Mouse (Mus musculus) midbrain, embryonic 15.5 days (tissue): ENCODE measurements around the gene Gm20425. TPM values are rescaled to one million over a fixed set of nuclear protein-coding genes. Genes with fewer than 3 reads are reported as not detected.

Experiments
- ATAC-seq: fragments of 200-750 bp; cut with Nextera tagmentation; replicated peaks from 2 replicates; pipeline ENCODE4 v1.8.0; 2017; ENCODE audit warnings: moderate TSS enrichment
- H3K27ac ChIP-seq: fragments of 300-500 bp; sonication (generic); 2 replicates; pipeline ENCODE4 v1.5.1; 2015; ENCODE audit warnings: mild to moderate bottlenecking, inconsistent platforms
- H3K27me3 ChIP-seq: fragments of 300-500 bp; sonication (generic); replicated peaks from 2 replicates; pipeline ENCODE4 v1.6.1; 2015; ENCODE audit warnings: inconsistent platforms
- H3K36me3 ChIP-seq: fragments of 300-500 bp; sonication (generic); replicated peaks from 2 replicates; pipeline ENCODE4 v1.6.1; 2015; ENCODE audit warnings: inconsistent platforms
- H3K4me1 ChIP-seq: fragments of 300-500 bp; sonication (generic); 2 replicates; pipeline ENCODE4 v1.6.1; 2015; ENCODE audit warnings: inconsistent platforms
- H3K4me2 ChIP-seq: fragments of 300-500 bp; sonication (generic); 2 replicates; pipeline ENCODE4 v1.6.1; 2015; ENCODE audit warnings: inconsistent platforms, mild to moderate bottlenecking, moderate library complexity
- H3K4me3 ChIP-seq: fragments of 300-500 bp; sonication (generic); 2 replicates; pipeline ENCODE4 v1.5.1; 2015; ENCODE audit warnings: mild to moderate bottlenecking, inconsistent platforms
- H3K9ac ChIP-seq: fragments of 300-500 bp; sonication (generic); 2 replicates; pipeline ENCODE4 v1.6.1; 2015; ENCODE audit warnings: mild to moderate bottlenecking, inconsistent platforms
- H3K9me3 ChIP-seq: fragments of 300-500 bp; sonication (generic); 2 replicates; pipeline ENCODE4 v1.6.1; 2016; ENCODE audit warnings: inconsistent platforms
- WGBS: fragments of 180-500 bp; shearing (Covaris S2); methylation state at CpG from one replicate; pipeline ENCODE4 v1.1.7; 2015; ENCODE audit warnings: mixed read lengths; 5-methylcytosine and 5-hydroxymethylcytosine counted together
- polyA plus RNA-seq: library from polyadenylated mRNA; unstranded; fragments of >200 nt; fragmentation: Nextera tagmentation; extraction: Ambion mirVana; gene quantifications from 2 replicates; pipeline ENCODE4 v1.2.1, GENCODE M21; 2015

Gm20425 gene
- polyA plus RNA-seq, 1 experiment from 2014 or later, result not detected

DNA sequence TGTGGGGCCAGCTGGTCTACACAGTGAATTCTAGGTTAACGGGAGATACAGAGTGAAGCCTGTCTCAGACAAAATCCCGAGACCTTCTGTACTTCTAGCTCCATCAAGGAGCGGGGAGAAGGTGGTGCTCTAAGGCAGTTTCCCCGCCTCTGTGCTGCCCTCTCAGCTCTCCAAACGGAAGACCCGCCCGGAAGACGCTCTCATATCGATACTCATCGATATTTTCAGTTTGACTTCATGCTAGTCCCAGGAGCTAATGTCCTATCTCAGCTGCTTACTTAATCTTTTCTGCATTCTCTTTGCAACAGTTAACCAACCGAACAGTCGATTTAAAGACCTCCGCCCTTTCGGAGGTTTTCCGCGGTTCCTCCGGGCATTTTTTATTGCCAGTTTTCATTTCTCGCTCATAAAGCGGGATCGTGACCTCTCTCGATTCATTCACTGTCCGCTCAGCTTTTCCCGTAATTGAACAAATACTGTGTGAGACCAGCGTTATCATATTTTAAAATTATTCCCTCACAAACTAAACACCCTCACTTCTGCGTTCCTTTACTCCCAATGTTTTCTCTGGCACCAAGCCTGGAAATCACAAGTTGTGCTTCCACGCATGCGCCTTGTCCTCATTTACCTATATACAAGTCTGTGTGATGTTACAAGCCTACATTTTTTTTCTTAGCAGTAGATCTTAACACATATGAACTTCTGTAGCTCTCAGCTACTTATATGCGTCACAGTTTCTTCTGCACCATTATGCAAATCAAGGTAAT is 17.3 kb downstream of the Gm20425 start:
- Histone ChIP-seq H3K4me1 (0 out of 2 replicates have a peak, but pooled peaks cover 3% of the 10 kb centered on the region), H3K4me3 (no peak overlapping the region), H3K4me2 (no peak overlapping the region), H3K27me3 (no peaks in the 10 kb centered on the region), H3K27ac (no peak overlapping the region), H3K9me3 (no peaks in the 10 kb centered on the region), H3K36me3 (no peaks in the 10 kb centered on the region), H3K9ac (no peak overlapping the region)
- 77% methylated on average over 28 of the region's 28 CpGs for WGBS
- no peak for ATAC-seq

DNA sequence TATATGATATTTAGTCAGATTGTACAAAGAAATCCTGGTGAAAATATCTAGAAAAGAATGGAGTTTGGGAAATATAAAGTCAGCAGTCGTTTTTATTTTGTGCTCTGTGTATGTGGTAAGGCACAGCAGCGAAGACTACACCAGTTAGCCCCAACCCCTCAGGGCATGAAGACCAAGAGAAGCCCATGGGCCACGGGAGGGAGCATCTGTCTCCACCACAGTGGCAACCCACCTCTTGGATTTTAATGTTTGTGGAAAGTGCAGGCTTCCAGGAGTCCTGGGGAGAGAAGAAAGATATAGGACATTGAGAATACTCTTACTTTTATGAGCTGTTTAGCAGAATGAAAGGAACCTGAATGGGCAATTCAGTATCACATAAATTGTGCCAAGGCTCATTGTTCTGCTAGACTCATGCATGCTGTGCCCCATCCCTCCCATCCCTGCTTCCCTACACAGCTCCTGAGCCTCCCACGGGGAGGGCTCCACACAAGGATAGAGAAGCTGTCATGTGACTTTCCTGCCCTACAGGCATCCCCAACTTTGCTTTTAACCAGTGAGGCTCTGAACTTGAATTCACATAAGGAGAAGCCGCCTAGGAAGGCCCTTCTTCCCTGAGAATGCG is 21.2 kb downstream of the Gm20425 start:
- no peak overlapping the region for H3K4me3 ChIP-seq
- 52% methylated on average over 6 of the region's 6 CpGs for WGBS
- 0 out of 2 replicates have a peak, but pooled peaks cover 3% of the 10 kb centered on the region for H3K4me1 ChIP-seq
- H3K27me3 ChIP-seq, result no peaks in the 10 kb centered on the region
- no peak overlapping the region for H3K4me2 ChIP-seq
- no peak overlapping the region for H3K9ac ChIP-seq
- H3K27ac ChIP-seq, result no peak overlapping the region
- H3K9me3 ChIP-seq, result no peaks in the 10 kb centered on the region
- H3K36me3 ChIP-seq, result no peaks in the 10 kb centered on the region
- no peak for ATAC-seq

DNA sequence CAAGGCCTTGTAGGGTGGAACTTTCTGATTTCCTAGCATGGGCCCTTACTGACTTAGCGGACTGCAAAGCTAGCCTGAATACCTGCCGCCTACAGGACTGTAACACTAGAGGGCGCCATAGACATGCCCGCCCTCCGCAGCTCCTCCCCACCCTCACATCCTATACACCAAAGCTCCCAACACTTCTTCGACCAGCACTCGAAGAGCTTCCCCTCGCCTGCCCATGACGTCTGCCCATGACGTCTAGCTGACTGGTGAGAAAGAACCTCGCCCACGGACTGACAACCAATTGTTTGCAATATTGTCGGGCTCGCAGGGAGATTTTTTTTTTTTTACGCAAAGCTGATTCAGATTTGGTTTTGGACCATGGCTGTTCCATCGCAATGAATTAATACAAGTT is 22.3 kb downstream of the Gm20425 start:
- ATAC-seq, result peak; percentile 73; the same call in 1 of the 2 replicates
- peak overlapping the region; percentile 28 for H3K4me3 ChIP-seq
- H3K27ac ChIP-seq, result no peak overlapping the region
- no peak overlapping the region for H3K9ac ChIP-seq
- H3K36me3 ChIP-seq, result no peaks in the 10 kb centered on the region
- 10% methylated on average over 16 of the region's 16 CpGs for WGBS
- no peaks in the 10 kb centered on the region for H3K9me3 ChIP-seq
- H3K4me2 ChIP-seq, result peak overlapping the region; percentile 54
- no peaks in the 10 kb centered on the region for H3K27me3 ChIP-seq
- H3K4me1 ChIP-seq, result 0 out of 2 replicates have a peak, but pooled peaks cover 3% of the 10 kb centered on the region

DNA sequence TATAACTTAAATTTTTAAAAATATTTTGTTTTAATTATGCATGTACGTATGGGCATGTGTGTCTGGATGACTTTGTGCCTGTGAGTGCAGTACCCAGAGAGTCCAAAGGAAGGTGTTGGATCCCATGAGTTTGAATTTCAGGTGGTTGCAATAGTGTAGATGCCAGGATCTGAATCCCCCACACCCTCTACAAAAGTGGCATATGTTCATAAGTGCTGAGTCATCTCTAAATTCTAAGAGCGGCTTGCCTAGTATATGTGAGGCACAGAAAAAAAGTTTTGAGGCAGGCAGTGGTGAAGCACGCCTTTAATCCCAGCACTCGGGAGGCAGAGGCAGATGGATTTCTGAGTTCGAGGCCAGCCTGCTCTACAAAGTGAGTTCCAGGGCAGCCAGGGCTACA is 24.3 kb downstream of the Gm20425 start:
- H3K9me3 ChIP-seq, result no peaks in the 10 kb centered on the region
- no peak overlapping the region for H3K9ac ChIP-seq
- no peak for ATAC-seq
- H3K4me1 ChIP-seq, result peaks cover 9% of the 10 kb centered on the region
- WGBS, result 92% methylated on average over 5 of the region's 5 CpGs
- no peak overlapping the region for H3K4me3 ChIP-seq
- H3K27me3 ChIP-seq, result no peaks in the 10 kb centered on the region
- no peaks in the 10 kb centered on the region for H3K36me3 ChIP-seq
- no peak overlapping the region for H3K4me2 ChIP-seq
- no peak overlapping the region for H3K27ac ChIP-seq

DNA sequence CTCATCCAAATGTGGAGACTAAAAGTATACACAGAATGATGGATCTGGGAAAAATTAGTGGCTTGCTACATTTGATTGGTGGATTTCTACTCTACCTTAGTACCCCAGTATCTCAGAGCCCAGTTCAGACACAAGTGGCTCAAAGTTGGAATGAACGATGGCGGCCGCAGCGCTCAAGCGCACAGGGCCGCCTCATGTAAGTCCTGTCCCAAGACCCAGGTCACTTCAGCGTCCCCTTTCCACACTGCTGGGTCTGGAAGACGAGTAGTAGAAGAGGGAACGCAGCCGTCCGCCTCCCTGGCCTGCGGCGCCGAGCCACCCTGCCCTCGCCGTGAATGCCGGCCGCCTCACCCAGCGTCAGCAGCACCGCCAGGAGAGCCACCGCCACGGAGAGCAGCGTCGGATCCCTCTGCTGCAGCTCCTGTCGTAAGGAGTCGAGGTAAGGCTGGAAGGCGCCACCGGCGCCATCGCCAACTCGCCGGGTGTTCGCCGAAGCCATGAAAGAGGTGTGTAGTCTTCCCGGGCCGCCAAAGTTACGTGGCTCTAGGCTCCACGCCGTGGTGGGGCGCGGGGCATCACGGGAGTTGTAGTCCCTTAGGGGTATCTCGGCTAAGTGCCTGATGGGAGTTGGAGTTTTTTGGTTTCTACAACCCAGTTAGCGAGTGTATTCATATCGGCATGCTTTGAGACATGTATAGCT is 28.4 kb downstream of the Gm20425 start, which contains the start of gene Srprb:
Gene Srprb (minus strand): TSS at position 577 of the 700 bp plus-strand sequence.
- Histone ChIP-seq H3K9ac (peak within 1 kb of the TSS; percentile 43), H3K36me3 (peaks cover 15% of the 10 kb centered on the region), H3K9me3 (no peaks in the 10 kb centered on the region), H3K4me2 (peak within 1 kb of the TSS; percentile 60), H3K4me3 (peak within 1 kb of the TSS; percentile 75), H3K27ac (peak within 1 kb of the TSS; percentile 81), H3K27me3 (no peaks in the 10 kb centered on the region), H3K4me1 (peaks cover 10% of the 10 kb centered on the region)
- WGBS, result under 1% methylated on average over 45 of the region's 45 CpGs
- ATAC-seq, result peak; percentile 98

DNA sequence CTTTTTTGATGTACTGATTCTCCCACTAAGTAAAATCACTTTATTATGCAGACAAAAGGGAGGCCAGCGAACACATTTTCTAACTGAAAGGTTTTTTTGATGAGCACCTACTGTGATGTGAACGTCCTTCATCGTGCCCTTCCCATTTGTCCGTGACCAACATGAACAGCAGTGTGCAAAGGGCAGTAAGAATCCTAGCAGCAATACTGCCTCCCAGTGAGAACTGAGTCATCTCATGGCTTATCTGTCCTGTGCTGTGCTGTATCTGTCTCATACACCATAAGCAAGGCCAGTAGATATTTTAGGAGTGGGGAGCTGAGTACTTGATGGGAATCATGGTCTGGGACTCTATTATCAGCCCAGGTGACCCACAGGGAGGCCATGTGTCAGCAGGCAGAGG is 41.7 kb downstream of the Gm20425 start:
- no peak for ATAC-seq
- no peak overlapping the region for H3K4me3 ChIP-seq
- H3K27me3 ChIP-seq, result no peaks in the 10 kb centered on the region
- WGBS, result 81% methylated on average over 4 of the region's 4 CpGs
- H3K27ac ChIP-seq, result no peak overlapping the region
- H3K4me2 ChIP-seq, result no peak overlapping the region
- H3K4me1 ChIP-seq, result no peaks in the 10 kb centered on the region
- H3K9me3 ChIP-seq, result no peaks in the 10 kb centered on the region
- peaks cover 10% of the 10 kb centered on the region for H3K36me3 ChIP-seq
- H3K9ac ChIP-seq, result no peak overlapping the region

DNA sequence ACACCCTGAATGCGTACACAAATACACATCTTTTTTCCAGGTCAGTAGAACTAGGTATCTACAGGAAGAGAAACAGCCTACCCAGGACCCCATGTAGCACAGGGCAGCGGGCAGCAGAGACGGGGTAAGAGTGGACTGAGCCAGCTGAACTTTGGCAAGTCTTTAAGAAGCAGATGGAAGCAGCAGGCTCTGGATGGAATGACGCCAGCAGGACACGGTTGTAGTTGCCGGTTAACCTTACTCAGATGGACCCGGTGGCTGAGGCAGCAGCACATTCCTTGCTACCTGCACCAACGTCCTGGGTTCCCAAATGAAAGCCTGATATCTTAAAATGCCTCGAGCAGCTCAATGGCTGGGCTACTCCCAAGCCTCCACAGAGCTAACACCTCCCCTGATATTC is 43.4 kb downstream of the Gm20425 start:
- Histone ChIP-seq H3K27ac (no peak overlapping the region), H3K4me1 (no peaks in the 10 kb centered on the region), H3K4me2 (no peak overlapping the region), H3K9ac (no peak overlapping the region), H3K4me3 (no peak overlapping the region), H3K27me3 (no peaks in the 10 kb centered on the region), H3K36me3 (peaks cover 10% of the 10 kb centered on the region), H3K9me3 (no peaks in the 10 kb centered on the region)
- no peak for ATAC-seq
- WGBS, result 68% methylated on average over 9 of the region's 9 CpGs

DNA sequence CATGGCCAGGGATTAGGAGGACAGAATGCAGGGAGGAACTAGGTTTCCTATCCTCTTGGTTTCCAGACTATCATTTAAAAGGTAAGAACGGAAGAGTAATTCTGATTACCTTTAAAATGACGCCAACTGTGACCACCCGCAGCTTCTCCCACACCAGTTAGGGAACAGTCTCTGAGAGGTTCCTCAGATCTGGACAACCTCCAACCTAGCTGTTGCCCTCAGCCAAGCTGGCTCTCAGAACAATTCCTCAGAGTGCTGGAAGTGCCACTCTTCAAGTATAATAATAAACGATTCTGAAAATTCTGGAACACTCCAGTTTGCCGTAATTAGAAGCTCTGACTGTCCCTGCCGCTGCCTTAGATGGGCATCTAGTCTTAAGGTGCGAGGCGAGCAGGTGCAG is 44.2 kb downstream of the Gm20425 start:
- H3K4me1 ChIP-seq, result peaks cover 3% of the 10 kb centered on the region
- H3K27ac ChIP-seq, result no peak overlapping the region
- H3K4me3 ChIP-seq, result no peak overlapping the region
- WGBS, result 91% methylated on average over 8 of the region's 8 CpGs
- no peaks in the 10 kb centered on the region for H3K27me3 ChIP-seq
- H3K9ac ChIP-seq, result no peak overlapping the region
- H3K9me3 ChIP-seq, result no peaks in the 10 kb centered on the region
- no peak for ATAC-seq
- H3K4me2 ChIP-seq, result no peak overlapping the region
- H3K36me3 ChIP-seq, result peaks cover 10% of the 10 kb centered on the region

DNA sequence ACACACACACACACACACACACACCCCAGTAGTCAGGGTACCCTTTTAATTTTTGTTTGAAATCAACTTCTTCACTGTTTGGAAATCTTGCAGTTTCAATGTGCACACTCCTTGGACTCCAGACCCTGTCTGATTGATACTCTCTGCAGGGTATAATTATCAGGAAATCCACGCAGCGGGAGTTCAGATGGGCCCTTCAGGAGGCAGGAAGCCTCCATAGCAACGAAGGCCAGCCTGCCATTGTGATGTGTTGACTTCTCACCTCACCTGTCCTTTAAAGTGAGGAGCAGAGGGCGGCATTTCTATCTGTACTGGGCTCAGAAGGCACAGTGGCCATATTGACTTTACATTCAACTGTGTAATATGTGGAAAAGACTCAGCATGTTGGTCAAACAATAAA is 45.3 kb downstream of the Gm20425 start:
- no peak for ATAC-seq

DNA sequence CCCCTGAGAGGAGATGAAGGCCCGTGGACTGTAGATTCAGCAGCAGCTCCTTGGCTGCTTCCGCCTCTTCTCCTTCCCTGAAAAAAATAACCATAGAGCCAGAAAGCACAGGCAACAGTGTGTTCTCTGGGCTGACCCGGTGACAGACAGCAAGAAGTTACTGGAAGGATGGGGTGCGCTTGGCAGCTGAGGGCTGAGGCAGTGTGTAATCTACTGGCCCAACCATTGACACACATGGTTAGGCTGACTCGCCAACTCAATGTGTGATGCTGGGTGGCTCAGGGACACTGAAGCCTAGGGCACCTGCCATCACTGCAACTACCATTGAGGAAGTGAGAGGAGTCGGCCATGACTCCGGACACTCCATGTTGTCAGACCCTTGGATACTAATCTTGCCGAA is 48.2 kb downstream of the Gm20425 start:
- WGBS, result 89% methylated on average over 8 of the region's 8 CpGs
- Histone ChIP-seq H3K27me3 (no peaks in the 10 kb centered on the region), H3K4me2 (no peak overlapping the region), H3K36me3 (no peaks in the 10 kb centered on the region; the same call in 1 of the 2 replicates), H3K4me1 (peaks cover 13% of the 10 kb centered on the region), H3K9me3 (no peaks in the 10 kb centered on the region), H3K4me3 (no peak overlapping the region), H3K9ac (no peak overlapping the region), H3K27ac (no peak overlapping the region)
- ATAC-seq, result no peak

More for the DNA sequence above, 45.3 kb downstream of the Gm20425 start:
- peaks cover 13% of the 10 kb centered on the region for H3K4me1 ChIP-seq
- H3K36me3 ChIP-seq, result no peaks in the 10 kb centered on the region; the same call in 1 of the 2 replicates
- H3K27ac ChIP-seq, result no peak overlapping the region
- no peak overlapping the region for H3K9ac ChIP-seq
- H3K4me3 ChIP-seq, result no peak overlapping the region
- no peaks in the 10 kb centered on the region for H3K9me3 ChIP-seq
- 80% methylated on average over 4 of the region's 4 CpGs for WGBS
- no peaks in the 10 kb centered on the region for H3K27me3 ChIP-seq
- H3K4me2 ChIP-seq, result no peak overlapping the region

DNA sequence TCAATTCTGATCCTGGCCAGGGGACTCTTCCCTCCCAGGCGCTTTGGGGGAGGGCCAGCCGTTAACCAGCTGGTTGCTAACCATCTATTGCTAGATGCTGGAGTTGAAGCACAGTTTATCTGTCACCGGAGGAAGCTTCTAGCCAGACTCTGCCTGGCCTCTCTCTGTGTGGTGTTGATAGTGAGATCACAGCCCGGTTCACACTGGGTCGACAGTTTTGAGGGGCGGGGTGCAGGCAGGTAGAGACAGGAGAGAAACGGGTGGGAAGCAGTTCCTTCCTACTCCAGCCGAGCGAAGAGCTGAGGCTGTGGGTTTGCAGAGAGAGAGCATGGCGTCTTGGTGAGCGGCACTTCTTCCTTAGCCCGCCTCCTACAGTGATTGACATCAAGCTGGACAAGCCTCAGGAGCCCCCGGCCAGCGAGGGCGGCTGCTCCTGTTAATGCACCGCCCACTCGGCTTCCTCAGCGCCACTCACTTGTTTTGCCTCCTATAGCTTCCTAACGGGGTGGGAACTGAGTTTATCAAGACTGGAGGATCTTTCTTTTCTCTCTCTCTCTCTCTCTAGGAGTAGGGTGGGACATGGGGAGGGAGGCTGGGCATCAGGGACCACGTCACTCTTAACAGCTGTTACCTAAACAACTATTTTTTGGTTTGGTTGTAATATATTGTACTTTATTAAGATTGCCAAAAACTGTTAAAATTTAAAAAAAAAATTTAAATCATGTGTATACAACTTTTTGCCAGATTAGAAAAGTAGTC is 49.1 kb downstream of the Gm20425 start:
- H3K4me3 ChIP-seq, result peak overlapping the region; percentile 21
- ATAC-seq, result peak; percentile 62
- H3K9ac ChIP-seq, result no peak overlapping the region; the same call in 1 of the 2 replicates
- H3K27ac ChIP-seq, result peak overlapping the region; percentile 40; the same call in 1 of the 2 replicates
- H3K27me3 ChIP-seq, result no peaks in the 10 kb centered on the region
- WGBS, result 5% methylated on average over 20 of the region's 20 CpGs
- no peaks in the 10 kb centered on the region for H3K9me3 ChIP-seq
- no peaks in the 10 kb centered on the region; the same call in 1 of the 2 replicates for H3K36me3 ChIP-seq
- H3K4me2 ChIP-seq, result peak overlapping the region; percentile 41
- peaks cover 13% of the 10 kb centered on the region for H3K4me1 ChIP-seq
